Mouse (Mus musculus) C2C12 (cell line): ENCODE measurements around the gene B4galt3.

Experiments
- CEBPB ChIP-seq: IDR thresholded peaks from one replicate; pipeline ENCODE4 v1.6.1; 2011; ENCODE audit warnings: low read depth, mild to moderate bottlenecking, control low read depth, moderate library complexity
- CTCF ChIP-seq: IDR thresholded peaks from one replicate; pipeline ENCODE4 v1.5.1; 2011; ENCODE audit not compliant: control insufficient read depth, insufficient read depth, insufficient read length
- MAX ChIP-seq: IDR thresholded peaks from one replicate; pipeline ENCODE4 v1.6.1; 2011; ENCODE audit warnings: mild to moderate bottlenecking, control low read depth
- MYOD1 ChIP-seq: IDR thresholded peaks from one replicate; pipeline ENCODE4 v1.6.1; 2011; ENCODE audit warnings: low read depth; ENCODE audit not compliant: control insufficient read depth, insufficient read length

GRCm38 (mm10) chr1:171237438-171237837 lies 32.7 kb upstream of the B4galt3 start:
- no peak for TF ChIP-seq MYOD1
- TF ChIP-seq CTCF, result no peak
- no peak for TF ChIP-seq MAX
- TF ChIP-seq CEBPB, result no peak
